Mouse (Mus musculus) ES-Bruce4 (cell line): ENCODE results near the gene Olfr1357.

ENCODE experiments used
- CTCF ChIP-seq: IDR thresholded peaks from one replicate; pipeline ENCODE4 v1.8.1; 2011; ENCODE audit warnings: low read depth, low read length
- POLR2A ChIP-seq: IDR thresholded peaks from one replicate; pipeline ENCODE4 v1.8.1; 2011; ENCODE audit warnings: low read length; ENCODE audit not compliant: insufficient read depth

- TF ChIP-seq CTCF = no peak
- TF ChIP-seq POLR2A = no peak
Measured at GRCm38 (mm10) chr10:78578204-78578603, 39.7 kb downstream of the Olfr1357 start.
